Mouse (Mus musculus) embryonic facial prominence, embryonic 14.5 days (tissue): Measurements from ENCODE around the gene Hoxd8. TPM values are rescaled to one million over a fixed set of nuclear protein-coding genes. Genes with fewer than 3 reads are reported as not detected.
A peak's percentile ranks its signal among the peaks of the same experiment; 100 is the strongest.

Experiments used
- ATAC-seq: fragments of 200-750 bp; cut with Nextera tagmentation; 2 replicates; pipeline ENCODE4 v1.8.0; 2017; ENCODE audit warnings: low read depth, moderate number of reproducible peaks, moderate TSS enrichment
- DNase-seq: peaks from one replicate; pipeline ENCODE4 v3.0.0-alpha.2; 2015; ENCODE audit warnings: low spot score
- H3K27ac ChIP-seq: fragments of 300-500 bp; sonication (generic); replicated peaks from 2 replicates; pipeline ENCODE4 v1.5.1; 2014; ENCODE audit warnings: low read depth, mild to moderate bottlenecking, low read length, moderate library complexity
- H3K27me3 ChIP-seq: fragments of 300-500 bp; sonication (generic); replicated peaks from 2 replicates; pipeline ENCODE4 v1.6.1; 2014; ENCODE audit warnings: low read length; ENCODE audit not compliant: control insufficient read depth, insufficient read depth
- H3K36me3 ChIP-seq: fragments of 300-500 bp; sonication (generic); 2 replicates; pipeline ENCODE4 v1.6.1; 2014; ENCODE audit warnings: low read length, mixed read lengths; ENCODE audit not compliant: control insufficient read depth, insufficient read depth
- H3K4me1 ChIP-seq: fragments of 300-500 bp; sonication (generic); 2 replicates; pipeline ENCODE4 v1.6.1; 2014; ENCODE audit warnings: antibody characterized with exemption, low read length; ENCODE audit not compliant: control insufficient read depth, insufficient read depth
- H3K4me2 ChIP-seq: fragments of 300-500 bp; sonication (generic); 2 replicates; pipeline ENCODE4 v1.6.1; 2014; ENCODE audit warnings: low read depth, mild to moderate bottlenecking, low read length, moderate library complexity, mixed read lengths
- H3K4me3 ChIP-seq: fragments of 300-500 bp; sonication (generic); 2 replicates; pipeline ENCODE4 v1.5.1; 2014; ENCODE audit warnings: low read depth, mild to moderate bottlenecking, low read length
- H3K9ac ChIP-seq: fragments of 300-500 bp; sonication (generic); 2 replicates; pipeline ENCODE4 v1.6.1; 2014; ENCODE audit warnings: low read depth, mild to moderate bottlenecking, low read length, moderate library complexity, mixed read lengths
- H3K9me3 ChIP-seq: fragments of 300-500 bp; sonication (generic); 2 replicates; pipeline ENCODE4 v1.6.1; 2016; ENCODE audit warnings: low read length; ENCODE audit not compliant: control insufficient read depth
- WGBS: fragments of 180-500 bp; shearing (Covaris S2); extraction: QIAGEN DNeasy Blood & Tissue Kit; methylation state at CpG from one replicate; pipeline ENCODE4 v1.1.7; 2014; 5-methylcytosine and 5-hydroxymethylcytosine counted together
- polyA plus RNA-seq: library from polyadenylated mRNA; unstranded; fragments of >200 nt; fragmentation: Nextera tagmentation; extraction: Ambion mirVana; gene quantifications from 2 replicates; pipeline ENCODE4 v1.2.1, GENCODE M21; 2014

Hoxd8 gene
- polyA plus RNA-seq, 1 experiment from 2014 or later, result 8.7 TPM

DNA sequence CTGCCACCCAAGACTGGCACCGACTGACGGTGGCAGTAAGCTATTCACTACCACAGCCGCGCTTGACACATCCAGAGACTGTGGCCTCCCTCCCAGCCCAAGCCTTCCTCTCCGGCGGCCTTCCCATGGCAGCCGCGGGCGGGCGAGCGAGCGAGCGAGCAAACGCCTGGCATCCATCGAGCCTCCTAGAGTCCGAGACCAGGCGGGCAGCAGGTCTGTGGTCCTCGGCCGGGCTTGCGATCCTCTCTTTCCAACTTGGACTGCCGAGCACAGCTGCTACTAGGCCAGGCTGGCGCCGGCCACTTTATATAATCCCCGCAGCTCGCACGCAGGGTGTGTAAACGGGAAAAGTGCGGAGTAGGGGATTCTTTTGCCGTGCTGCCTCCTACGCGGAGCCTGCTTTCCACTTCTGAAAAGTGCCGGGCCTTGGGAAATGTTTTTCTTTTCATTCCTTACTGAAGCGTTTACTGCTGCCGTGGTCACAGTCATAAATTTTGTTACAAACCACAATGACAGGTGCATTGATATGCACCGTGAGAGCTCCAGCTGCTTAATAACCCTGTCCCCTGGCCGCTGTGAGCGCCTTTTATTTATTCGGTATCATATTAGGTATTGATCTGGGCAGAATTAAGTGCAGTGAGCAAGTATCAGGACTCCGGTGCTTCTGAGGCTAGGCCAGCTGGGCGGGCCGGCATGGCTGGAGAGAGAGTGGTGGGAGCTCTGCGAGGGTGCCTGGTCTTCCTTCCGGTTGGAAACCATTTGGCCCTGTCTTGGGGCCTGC lies 36.1 kb downstream of the Hoxd8 start:
- Histone ChIP-seq H3K9me3 (no peaks in the 10 kb centered on the region), H3K27me3 (peaks cover 98% of the 10 kb centered on the region), H3K36me3 (no peaks in the 10 kb centered on the region), H3K4me1 (no peaks in the 10 kb centered on the region; the same call in 1 of the 2 replicates), H3K9ac (peak overlapping the region; percentile 2; the same call in 1 of the 2 replicates), H3K27ac (no peak overlapping the region), H3K4me2 (peak overlapping the region; percentile 37), H3K4me3 (peak overlapping the region; percentile 15; the same call in 1 of the 2 replicates)
- WGBS, result 3% methylated on average over 41 of the region's 43 CpGs
- DNase-seq (no peak), ATAC-seq (no peak)

DNA sequence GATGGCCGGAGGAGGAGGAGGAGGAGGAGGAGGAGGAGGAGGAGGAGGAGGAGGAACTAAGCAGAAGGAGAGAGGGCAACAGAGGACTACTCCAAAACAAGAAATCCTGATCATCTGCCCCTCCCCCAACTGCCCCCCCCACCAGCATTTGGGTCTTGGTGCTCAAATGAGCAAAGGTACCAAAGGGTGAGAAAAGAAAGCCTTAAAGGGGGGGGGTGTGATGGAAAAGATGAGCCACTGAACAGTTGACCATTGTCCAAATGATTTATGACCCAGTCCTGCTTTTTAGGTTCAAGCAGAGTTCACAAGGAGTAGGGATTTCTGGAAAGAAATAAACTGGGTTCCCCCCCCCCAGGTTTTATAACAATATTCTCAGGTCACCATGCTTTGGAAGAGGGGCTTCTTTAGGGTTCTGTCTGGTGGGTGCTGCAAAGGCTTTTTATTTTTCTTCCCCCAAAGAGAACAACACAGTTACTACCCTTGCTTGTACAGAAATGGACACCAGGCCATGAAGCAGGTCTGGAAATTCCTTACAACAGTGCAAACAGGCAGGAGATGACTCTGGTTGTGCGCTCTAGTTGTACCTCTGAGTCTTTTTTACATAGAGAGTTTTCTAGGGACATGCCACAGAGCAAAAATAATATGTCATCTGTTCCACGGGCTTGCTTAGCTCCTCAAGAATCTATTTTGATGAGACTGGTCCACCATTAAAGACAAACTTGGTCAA lies 37.0 kb downstream of the Hoxd8 start:
- no peak overlapping the region for H3K4me3 ChIP-seq
- H3K27me3 ChIP-seq, result peaks cover 98% of the 10 kb centered on the region
- H3K9ac ChIP-seq, result no peak overlapping the region
- H3K36me3 ChIP-seq, result no peaks in the 10 kb centered on the region
- no peaks in the 10 kb centered on the region for H3K9me3 ChIP-seq
- ATAC-seq, result no peak
- WGBS, result 29% methylated on average over 2 of the region's 3 CpGs
- no peak overlapping the region for H3K4me2 ChIP-seq
- no peak for DNase-seq
- H3K27ac ChIP-seq, result no peak overlapping the region
- H3K4me1 ChIP-seq, result peaks cover 1% of the 10 kb centered on the region; the same call in 1 of the 2 replicates

DNA sequence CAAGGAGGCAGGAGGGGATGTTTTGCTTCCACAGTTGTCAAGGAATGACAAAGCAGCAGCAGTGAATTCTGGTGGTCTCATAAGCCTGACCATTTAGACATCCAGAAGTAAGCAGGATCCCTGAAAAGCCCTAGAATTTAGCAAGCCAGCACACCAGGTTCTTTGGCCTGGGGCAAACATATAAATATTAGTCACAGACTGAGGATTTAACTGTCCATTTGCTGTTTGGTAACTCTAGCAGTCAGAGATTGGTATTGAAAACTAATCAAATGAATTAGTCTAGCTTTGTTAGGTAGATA lies 37.5 kb downstream of the Hoxd8 start:
- Histone ChIP-seq H3K4me1 (peaks cover 5% of the 10 kb centered on the region; the same call in 1 of the 2 replicates), H3K4me3 (no peak overlapping the region), H3K4me2 (no peak overlapping the region), H3K27me3 (peaks cover 98% of the 10 kb centered on the region), H3K36me3 (no peaks in the 10 kb centered on the region), H3K27ac (no peak overlapping the region), H3K9ac (no peak overlapping the region), H3K9me3 (no peaks in the 10 kb centered on the region)
- DNase-seq (no peak), ATAC-seq (no peak)

DNA sequence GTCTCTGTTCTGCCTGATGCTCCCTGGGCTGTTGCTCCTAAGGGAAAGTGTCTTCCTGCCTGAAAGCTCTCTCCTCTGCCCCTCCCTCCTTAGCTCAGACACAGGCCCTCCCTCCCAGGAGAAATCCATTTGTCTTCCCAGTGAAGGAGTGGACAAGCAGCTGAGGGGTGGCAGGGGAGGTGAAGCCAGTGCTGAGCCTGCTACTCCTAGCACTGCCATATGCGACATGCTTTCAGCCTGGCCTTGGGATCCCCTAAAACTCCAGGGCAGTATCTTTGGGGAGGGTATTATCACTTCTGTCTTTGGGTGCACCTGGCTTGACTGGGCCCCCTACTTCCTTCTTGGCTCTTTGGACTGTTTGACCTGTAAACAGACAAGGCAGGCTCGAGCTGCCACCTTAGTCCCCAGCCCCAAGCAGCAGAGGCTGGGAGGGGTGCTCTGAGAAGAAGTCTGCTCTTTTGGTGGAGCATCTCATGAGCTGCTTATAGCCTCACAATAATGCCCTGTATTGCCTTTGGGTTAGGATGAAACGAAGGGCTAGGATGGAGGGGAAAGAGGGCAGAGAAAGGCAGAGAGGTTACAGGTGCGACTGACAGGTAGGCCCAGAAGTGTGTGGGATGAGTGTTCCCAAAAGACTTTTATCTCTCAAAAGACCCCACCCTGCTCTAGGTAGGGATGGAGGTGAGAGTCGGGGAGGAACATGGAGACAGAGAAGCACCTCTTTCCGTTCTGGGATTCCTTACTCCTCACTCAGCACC lies 41.3 kb downstream of the Hoxd8 start:
- peak overlapping the region; percentile 35; the same call in 1 of the 2 replicates for H3K4me2 ChIP-seq
- no peak overlapping the region; the same call in 1 of the 2 replicates for H3K27ac ChIP-seq
- 5% methylated on average over 6 of the region's 6 CpGs for WGBS
- no peak overlapping the region for H3K4me3 ChIP-seq
- ATAC-seq (no peak), DNase-seq (no peak)
- H3K27me3 ChIP-seq, result peaks cover 98% of the 10 kb centered on the region
- H3K4me1 ChIP-seq, result peaks cover 12% of the 10 kb centered on the region; the same call in 1 of the 2 replicates
- H3K9ac ChIP-seq, result peak overlapping the region; percentile 42; the same call in 1 of the 2 replicates
- no peaks in the 10 kb centered on the region for H3K9me3 ChIP-seq
- H3K36me3 ChIP-seq, result no peaks in the 10 kb centered on the region

DNA sequence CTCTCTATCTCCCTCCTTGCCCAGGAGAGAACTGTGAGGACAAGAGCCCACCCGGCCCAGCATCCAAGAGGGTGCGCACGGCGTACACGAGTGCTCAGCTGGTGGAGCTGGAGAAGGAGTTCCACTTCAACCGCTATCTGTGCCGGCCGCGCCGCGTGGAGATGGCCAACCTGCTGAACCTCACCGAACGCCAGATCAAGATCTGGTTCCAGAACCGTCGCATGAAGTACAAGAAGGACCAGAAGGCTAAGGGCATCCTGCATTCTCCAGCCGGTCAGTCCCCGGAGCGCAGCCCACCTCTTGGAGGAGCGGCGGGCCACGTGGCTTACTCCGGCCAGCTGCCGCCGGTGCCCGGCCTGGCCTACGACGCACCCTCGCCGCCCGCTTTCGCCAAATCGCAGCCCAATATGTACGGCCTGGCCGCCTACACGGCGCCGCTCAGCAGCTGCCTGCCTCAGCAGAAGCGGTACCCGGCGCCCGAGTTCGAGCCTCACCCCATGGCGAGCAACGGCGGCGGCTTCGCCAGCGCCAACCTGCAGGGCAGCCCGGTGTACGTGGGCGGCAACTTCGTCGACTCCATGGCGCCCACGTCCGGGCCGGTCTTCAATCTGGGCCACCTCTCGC lies 42.0 kb downstream of the Hoxd8 start:
- peak overlapping the region; percentile 42; the same call in 1 of the 2 replicates for H3K9ac ChIP-seq
- under 1% methylated on average over 28 of the region's 58 CpGs for WGBS
- H3K27me3 ChIP-seq, result peaks cover 100% of the 10 kb centered on the region
- no peak for DNase-seq
- H3K4me2 ChIP-seq, result peak overlapping the region; percentile 35
- ATAC-seq, result no peak
- peak overlapping the region; percentile 23 for H3K4me3 ChIP-seq
- H3K9me3 ChIP-seq, result no peaks in the 10 kb centered on the region
- H3K4me1 ChIP-seq, result peaks cover 12% of the 10 kb centered on the region; the same call in 1 of the 2 replicates
- H3K27ac ChIP-seq, result no peak overlapping the region; the same call in 1 of the 2 replicates
- H3K36me3 ChIP-seq, result no peaks in the 10 kb centered on the region

DNA sequence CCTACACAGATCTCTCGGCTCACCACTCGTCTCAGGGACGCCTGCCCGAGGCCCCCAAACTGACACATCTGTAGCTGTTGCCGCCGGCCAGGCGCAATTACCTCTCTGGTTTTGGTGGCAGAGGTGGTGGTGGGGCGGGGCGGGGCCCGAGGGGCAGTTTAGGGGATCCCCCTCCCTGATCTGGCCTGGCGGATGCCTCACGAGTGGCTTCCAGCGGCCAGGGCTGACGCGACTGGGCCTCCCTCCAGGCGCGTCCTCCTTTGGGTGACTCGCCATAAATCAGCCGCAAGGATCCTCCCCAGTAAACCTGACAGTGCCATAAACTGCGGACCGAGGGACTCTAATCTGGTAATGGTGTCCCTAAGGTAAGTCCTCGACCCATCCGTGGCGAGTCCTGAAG lies 42.6 kb downstream of the Hoxd8 start:
- H3K27ac ChIP-seq, result no peak overlapping the region; the same call in 1 of the 2 replicates
- DNase-seq (no peak), ATAC-seq (no peak)
- H3K4me3 ChIP-seq, result peak overlapping the region; percentile 23
- H3K4me2 ChIP-seq, result peak overlapping the region; percentile 35; the same call in 1 of the 2 replicates
- H3K4me1 ChIP-seq, result peaks cover 12% of the 10 kb centered on the region; the same call in 1 of the 2 replicates
- 8% methylated on average over 23 of the region's 24 CpGs for WGBS
- no peaks in the 10 kb centered on the region for H3K36me3 ChIP-seq
- peaks cover 100% of the 10 kb centered on the region for H3K27me3 ChIP-seq
- H3K9me3 ChIP-seq, result no peaks in the 10 kb centered on the region
- H3K9ac ChIP-seq, result peak overlapping the region; percentile 42; the same call in 1 of the 2 replicates

DNA sequence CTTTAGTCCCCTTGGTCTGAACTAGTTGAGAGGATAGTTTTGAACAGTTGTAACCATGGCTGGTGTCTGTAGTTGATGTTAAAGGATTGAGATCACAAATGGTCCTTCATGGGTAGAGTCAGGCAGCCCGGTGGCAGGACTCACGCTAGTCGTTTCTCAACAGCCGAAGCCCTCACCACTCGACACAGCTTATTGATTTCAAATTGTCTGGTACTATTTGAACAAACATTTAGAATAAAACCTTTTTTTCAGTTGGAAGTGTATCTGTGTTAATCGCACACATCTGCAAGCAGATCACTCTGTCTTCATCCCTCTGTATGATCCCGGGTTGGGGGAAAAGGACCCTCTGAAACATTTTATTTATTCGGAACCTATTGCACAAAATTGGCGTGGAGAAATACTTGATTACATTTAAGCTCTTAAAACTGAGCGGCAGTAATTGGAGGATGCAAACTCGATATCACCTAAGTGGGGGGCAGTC lies 43.3 kb downstream of the Hoxd8 start:
- WGBS, result 11% methylated on average over 11 of the region's 11 CpGs
- Histone ChIP-seq H3K36me3 (no peaks in the 10 kb centered on the region), H3K9ac (no peak overlapping the region), H3K4me2 (no peak overlapping the region), H3K27me3 (peaks cover 100% of the 10 kb centered on the region), H3K27ac (no peak overlapping the region), H3K9me3 (no peaks in the 10 kb centered on the region), H3K4me1 (peaks cover 15% of the 10 kb centered on the region; the same call in 1 of the 2 replicates), H3K4me3 (0 out of 2 replicates have a peak overlapping the region, but pooled peaks have one; percentile 3)
- DNase-seq (no peak), ATAC-seq (no peak)
